Mouse (Mus musculus) gastrocnemius, postnatal 36 days (tissue): ENCODE data around the gene Kctd15. TPM values are rescaled to one million over a fixed set of nuclear protein-coding genes. Genes with fewer than 3 reads are reported as not detected.

Experiments used
- total RNA-seq, 2 experiments: library from RNA; stranded (reverse); gene quantifications; 2 replicates each; pipeline ENCODE4 v1.2.3; 2021

Kctd15 gene
- total RNA-seq, 2 experiments from 2014 or later: 41.0 to 42.9 TPM

Other genes starting within 250 kb of the Kctd15 start
- under 1 TPM; 0.44 to 0.69 TPM for gene Chst8, start 156.0 kb upstream of the Kctd15 start, total RNA-seq